Mouse (Mus musculus): ENCODE data around the gene Car15.

DNA sequence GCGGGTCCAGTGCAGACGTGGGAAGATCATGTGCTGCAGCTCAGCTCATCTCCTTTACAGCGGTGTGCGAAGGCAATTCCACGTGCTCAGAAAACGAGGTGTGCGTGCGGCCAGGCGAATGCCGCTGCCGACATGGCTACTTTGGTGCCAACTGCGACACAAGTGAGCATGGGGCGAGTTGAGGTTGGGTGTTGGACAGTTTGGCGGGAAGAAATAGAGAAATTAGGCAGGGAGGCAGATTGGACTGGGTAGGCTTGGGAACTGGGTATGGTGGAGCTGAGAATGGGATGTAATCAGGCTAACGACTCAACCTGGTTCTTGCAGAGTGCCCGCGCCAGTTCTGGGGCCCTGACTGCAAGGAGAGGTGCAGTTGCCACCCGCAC is 35.7 kb downstream of the Car15 start:
- no peak for TF ChIP-seq CTCF (conservative IDR thresholded peaks at IDR 0.05; ENCODE audit: insufficient read depth, insufficient read length, low read depth, low read length)
- TF ChIP-seq POLR2A (IDR thresholded peaks at IDR 0.05; ENCODE audit: low read depth, low read length) = no peak
